Mouse (Mus musculus) neural tube, embryonic 12.5 days (tissue): ENCODE results near the gene Grtp1. TPM values are rescaled to one million over a fixed set of nuclear protein-coding genes. Genes with fewer than 3 reads are reported as not detected.
"Not testable (repeated sequence)": the region's sequence is repeated elsewhere in the genome, so short reads cannot be mapped to it uniquely, and the experiment has no call there.

Source experiments
- ATAC-seq: fragments of 200-750 bp; cut with Nextera tagmentation; 2 replicates; pipeline ENCODE4 v1.8.0; 2017; ENCODE audit warnings: low read depth, mild to moderate bottlenecking, moderate TSS enrichment, moderate library complexity; ENCODE audit not compliant: low FRiP score
- H3K27ac ChIP-seq: fragments of 300-500 bp; sonication (generic); 2 replicates; pipeline ENCODE4 v1.5.1; 2016
- H3K27me3 ChIP-seq: fragments of 300-500 bp; sonication (generic); replicated peaks from 2 replicates; pipeline ENCODE4 v1.6.1; 2016; ENCODE audit warnings: mild to moderate bottlenecking
- H3K36me3 ChIP-seq: fragments of 300-500 bp; sonication (generic); 2 replicates; pipeline ENCODE4 v1.6.1; 2016; ENCODE audit warnings: mild to moderate bottlenecking
- H3K4me1 ChIP-seq: fragments of 300-500 bp; sonication (generic); 2 replicates; pipeline ENCODE4 v1.6.1; 2016
- H3K4me2 ChIP-seq: fragments of 300-500 bp; sonication (generic); replicated peaks from 2 replicates; pipeline ENCODE4 v1.6.1; 2016; ENCODE audit warnings: mild to moderate bottlenecking
- H3K4me3 ChIP-seq: fragments of 300-500 bp; sonication (generic); 2 replicates; pipeline ENCODE4 v1.5.1; 2016
- H3K9ac ChIP-seq: fragments of 300-500 bp; sonication (generic); 2 replicates; pipeline ENCODE4 v1.6.1; 2016; ENCODE audit warnings: mild to moderate bottlenecking
- H3K9me3 ChIP-seq: fragments of 300-500 bp; sonication (generic); 2 replicates; pipeline ENCODE4 v1.6.1; 2016; ENCODE audit warnings: mild to moderate bottlenecking
- WGBS: fragments of 180-500 bp; shearing (Covaris S2); methylation state at CpG from one replicate; pipeline ENCODE4 v1.1.7; 2016; 5-methylcytosine and 5-hydroxymethylcytosine counted together
- microRNA counts: library from miRNA; unstranded; fragments of <30 nt; microRNA quantifications from one replicate; lab custom pipeline; 2017
- microRNA-seq: library from miRNA; unstranded; fragments of <30 nt; microRNA quantifications from one replicate; pipeline ENCODE4, GENCODE M21; 2017
- polyA plus RNA-seq: library from polyadenylated mRNA; unstranded; fragments of >200 nt; fragmentation: Nextera tagmentation; extraction: Ambion mirVana; gene quantifications from 2 replicates; pipeline ENCODE4 v1.2.1, GENCODE M21; 2016

The Grtp1 gene
- polyA plus RNA-seq, 1 experiment from 2014 or later: 11.3 TPM

GRCm38 (mm10) chr8:13132220-13132619, 68.2 kb downstream of the Grtp1 start:
- H3K4me1 ChIP-seq, H3K4me3 ChIP-seq, H3K9me3 ChIP-seq, H3K27ac ChIP-seq, H3K9ac ChIP-seq, H3K4me2 ChIP-seq, ATAC-seq, H3K27me3 ChIP-seq: not testable (repeated sequence)
- peaks cover 82% of the 10 kb centered on the region for H3K36me3 ChIP-seq
- WGBS: 75% methylated on average over 9 of the region's 9 CpGs

- H3K4me1 ChIP-seq: no peaks in the 10 kb centered on the region
- WGBS: 96% methylated on average over 8 of the region's 8 CpGs
- no peaks in the 10 kb centered on the region for H3K27me3 ChIP-seq
- no peak overlapping the region for H3K4me2 ChIP-seq
- peaks cover 77% of the 10 kb centered on the region for H3K36me3 ChIP-seq
- no peaks in the 10 kb centered on the region for H3K9me3 ChIP-seq
- H3K9ac ChIP-seq: no peak overlapping the region
- no peak overlapping the region for H3K27ac ChIP-seq
- no peak overlapping the region for H3K4me3 ChIP-seq
- ATAC-seq: no peak
These were observed 75.5 kb downstream of the Grtp1 start for GRCm38 (mm10) chr8:13124897-13125296.

- Histone ChIP-seq H3K4me3 (no peak overlapping the region), H3K4me1 (no peaks in the 10 kb centered on the region), H3K27ac (no peak overlapping the region), H3K9me3 (no peaks in the 10 kb centered on the region), H3K9ac (no peak overlapping the region), H3K36me3 (peaks cover 73% of the 10 kb centered on the region), H3K27me3 (no peaks in the 10 kb centered on the region), H3K4me2 (no peak overlapping the region)
- WGBS: 94% methylated on average over 7 of the region's 7 CpGs
- no peak for ATAC-seq
These were observed 77.5 kb downstream of the Grtp1 start for GRCm38 (mm10) chr8:13122887-13123421.

MicroRNAs encoded within 50 kb of the gene (microRNA counts, 519-probe panel; counts per million panel counts)
- 342 counts per million, percentile 67 among the panel's probes with 10 or more counts for microRNA mmu-miR-1968 (lab: Ali Mortazavi, UCI)

Small RNA genes within 50 kb of the gene (microRNA-seq; reads per million reads assigned to microRNA genes)
- gene Mir1968: 13.5 reads per million, percentile 25 among the genes with 10 or more reads in this experiment
- gene Mir7065: not detected

Other genes with a start within 250 kb of the Grtp1 start
- 0.10 and 0.14 TPM in 2 replicates for gene F7, start 174.6 kb downstream of the Grtp1 start, polyA plus RNA-seq
- 0.23 and 0.43 TPM in 2 replicates for gene F10, start 163.3 kb downstream of the Grtp1 start, polyA plus RNA-seq
- 0.41 and 0.53 TPM in 2 replicates for gene Proz, start 139.7 kb downstream of the Grtp1 start, polyA plus RNA-seq
- 54.9 and 56.5 TPM in 2 replicates for gene Pcid2, start 95.2 kb downstream of the Grtp1 start, polyA plus RNA-seq
- 84.7 and 85.9 TPM in 2 replicates for gene Cul4a, start 95.0 kb downstream of the Grtp1 start, polyA plus RNA-seq
- gene Lamp1, start 41.5 kb downstream of the Grtp1 start, polyA plus RNA-seq: 247 and 255 TPM in 2 replicates
- 0.45 and 0.47 TPM in 2 replicates for gene Adprhl1, start 53.5 kb upstream of the Grtp1 start, polyA plus RNA-seq
- gene Dcun1d2, start 87.5 kb upstream of the Grtp1 start, polyA plus RNA-seq: 33.1 and 34.4 TPM in 2 replicates
- gene Tmco3, start 87.6 kb upstream of the Grtp1 start, polyA plus RNA-seq: 45.8 and 51.5 TPM in 2 replicates
- gene Tfdp1, start 138.1 kb upstream of the Grtp1 start, polyA plus RNA-seq: 148 and 152 TPM in 2 replicates
- not detected in 2 replicates for gene Atp4b, start 196.2 kb upstream of the Grtp1 start, polyA plus RNA-seq
- gene Grk1, start 204.5 kb upstream of the Grtp1 start, polyA plus RNA-seq: 0.03 TPM in 1 of 2 replicates, not detected in the other
- 0.22 and 0.27 TPM in 2 replicates for gene Tmem255b, start 234.6 kb upstream of the Grtp1 start, polyA plus RNA-seq